Mouse (Mus musculus) fat pad, adult 2 months (tissue): ENCODE measurements at regions not wholly inside any gene's neighbourhood (a gene's known extent, or its start where the extent isn't known, plus 50 kb on each side); places are given as distances from the start of the nearest gene placed in this dataset.

Experiments used
- DNase-seq: peaks from one replicate; pipeline ENCODE4 v3.0.0-alpha.2; 2011; ENCODE audit warnings: low read depth, low spot score; ENCODE audit errors: extremely low read depth

- DNase-seq: no peak
These were observed 175.0 kb upstream of the Lpp start for GRCm38 (mm10) chr16:24218162-24218849.

DNA sequence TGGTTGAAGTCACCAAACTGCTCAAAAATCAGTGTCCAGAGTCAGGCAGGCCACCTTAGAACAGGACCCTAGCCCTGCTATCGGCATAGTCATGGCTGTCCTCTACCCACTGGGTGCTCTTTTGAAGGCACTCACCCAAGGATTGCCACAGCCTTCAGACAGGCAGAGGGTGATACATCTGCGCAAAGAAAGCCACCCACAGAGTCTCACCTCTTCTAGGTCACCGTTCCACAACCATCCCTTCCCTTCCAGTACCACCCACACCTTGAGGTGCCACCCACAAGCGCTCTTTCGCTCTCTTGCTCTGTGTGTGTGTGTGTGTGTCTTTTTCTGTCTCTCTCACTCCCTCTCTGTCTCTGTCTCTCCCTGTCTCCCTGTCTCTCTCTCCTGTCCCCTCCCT, 176.5 kb upstream of the Lpp start:
- DNase-seq: no peak

- DNase-seq: no peak
These were observed 178.0 kb upstream of the Lpp start for GRCm38 (mm10) chr16:24215353-24215752.

GRCm38 (mm10) chr16:24213577-24213976, 179.7 kb upstream of the Lpp start:
- DNase-seq: no peak

- DNase-seq: no peak
These were observed 180.6 kb upstream of the Lpp start for GRCm38 (mm10) chr16:24212702-24213101.

DNA sequence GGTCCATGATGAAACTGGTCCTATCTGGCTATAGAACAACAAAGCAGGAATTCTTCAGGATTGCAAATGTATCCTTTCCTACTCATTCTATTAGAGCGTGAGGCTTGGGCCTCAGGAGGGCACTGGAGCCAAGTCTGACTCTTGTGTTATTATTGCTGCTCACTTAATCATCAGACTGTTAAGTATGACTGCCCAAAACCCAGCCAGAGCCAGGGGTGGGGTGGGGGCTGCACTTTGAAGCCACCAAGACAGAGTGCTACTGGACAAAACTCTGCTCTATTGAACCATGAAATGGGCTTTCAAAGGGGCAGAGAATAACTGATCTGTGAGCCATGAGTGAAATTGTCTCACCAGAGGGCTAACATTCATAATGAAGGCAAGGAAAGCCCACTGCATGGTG, 181.7 kb upstream of the Lpp start:
- DNase-seq: no peak

- no peak for DNase-seq
These were observed 184.4 kb upstream of the Lpp start for GRCm38 (mm10) chr16:24208876-24209275.

DNA sequence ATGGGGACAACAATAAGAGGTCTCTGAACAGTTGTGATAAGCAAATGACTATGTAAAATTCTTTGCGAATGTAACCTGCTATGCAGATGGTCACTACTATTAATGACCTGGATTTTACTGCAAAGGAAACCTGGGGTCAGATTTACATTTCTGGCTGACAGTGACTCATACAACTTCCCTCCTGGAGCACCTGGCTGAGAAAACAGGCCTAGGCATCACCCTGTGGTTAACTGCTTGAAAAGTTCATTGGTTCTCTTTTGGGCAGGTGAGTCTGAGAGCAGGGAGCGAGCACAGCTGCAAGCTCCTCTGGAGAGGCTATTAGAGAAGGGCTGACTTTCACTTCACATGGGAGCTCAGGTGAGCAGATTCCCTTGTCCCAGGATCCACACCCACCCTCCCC, 185.2 kb upstream of the Lpp start:
- no peak for DNase-seq

DNA sequence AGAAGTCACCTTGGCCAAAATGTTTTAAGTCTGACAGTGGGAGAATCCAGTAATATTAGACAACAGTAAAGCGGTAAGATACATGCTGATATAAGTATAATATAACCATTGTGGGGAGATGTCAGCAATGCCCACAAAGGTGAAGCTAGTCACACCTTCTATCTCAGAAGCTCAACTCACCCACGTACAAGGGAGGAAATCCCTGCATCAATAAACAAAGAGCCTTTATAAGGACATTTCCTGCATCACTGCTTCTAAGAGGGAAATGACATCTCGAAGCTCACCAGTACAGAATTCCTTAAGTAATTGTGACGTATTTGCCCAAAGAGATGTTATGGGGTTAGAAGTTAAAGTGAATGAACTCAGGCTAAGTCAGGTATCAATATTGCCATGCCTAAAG, 186.3 kb upstream of the Lpp start:
- DNase-seq: no peak

GRCm38 (mm10) chr16:24206461-24206861, 186.8 kb upstream of the Lpp start:
- DNase-seq: no peak

- DNase-seq: no peak
These were observed 187.7 kb upstream of the Lpp start for GRCm38 (mm10) chr16:24205594-24205993.

DNA sequence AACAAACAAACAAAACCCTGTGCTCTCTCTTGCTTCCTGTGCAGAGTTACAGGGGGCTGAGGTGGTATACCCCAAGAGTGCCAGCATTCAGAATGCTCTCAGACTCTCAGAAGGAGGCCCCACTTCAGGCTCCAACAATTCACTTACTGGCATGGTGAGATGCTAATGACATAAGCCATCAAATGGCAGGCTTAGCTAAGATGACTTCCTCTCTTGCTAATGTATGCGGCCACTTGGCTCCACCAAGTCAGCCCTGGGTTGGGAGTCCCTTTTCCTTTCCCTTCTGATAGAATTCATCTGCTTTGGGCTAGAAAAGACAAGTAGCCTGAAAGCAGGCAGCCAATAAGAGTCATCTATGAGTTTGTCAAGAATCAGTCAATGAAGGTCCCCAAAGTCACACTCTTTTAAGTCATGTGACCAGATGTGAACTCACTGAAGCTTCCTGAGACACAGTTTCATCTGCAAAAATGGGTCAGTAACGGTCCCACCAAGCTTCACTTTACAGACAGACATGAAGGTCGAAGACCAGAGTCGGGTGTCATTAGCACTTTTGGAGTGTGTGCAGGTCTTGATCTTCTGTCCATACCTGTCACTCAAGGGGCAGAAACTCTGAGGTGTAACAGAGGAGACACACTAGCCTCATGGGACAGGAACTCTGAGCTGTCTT, 189.1 kb upstream of the Lpp start:
- no peak for DNase-seq

GRCm38 (mm10) chr16:24202653-24203052, 190.7 kb upstream of the Lpp start:
- no peak for DNase-seq

- DNase-seq: no peak
These were observed 191.9 kb upstream of the Lpp start for GRCm38 (mm10) chr16:24201455-24201854.

DNA sequence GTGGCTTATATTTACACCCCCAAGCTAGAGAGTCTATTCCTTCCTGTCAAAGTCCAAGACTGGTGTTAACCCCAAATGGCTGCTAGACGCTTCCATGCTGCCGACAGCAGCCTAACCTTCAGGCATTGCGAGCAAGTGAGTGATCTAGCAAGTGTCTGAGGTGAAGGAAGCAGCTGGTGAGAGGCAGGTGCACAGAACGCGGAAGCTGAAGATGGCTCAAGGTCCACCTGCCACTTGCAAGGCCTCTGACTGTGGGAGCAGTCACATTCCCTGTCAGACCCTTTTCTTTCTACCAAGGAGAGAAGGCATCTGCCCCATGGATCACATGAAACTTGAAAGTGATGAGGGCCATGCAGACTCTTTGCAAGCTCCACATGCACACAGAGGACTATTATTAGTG, 193.1 kb upstream of the Lpp start:
- DNase-seq: no peak

DNA sequence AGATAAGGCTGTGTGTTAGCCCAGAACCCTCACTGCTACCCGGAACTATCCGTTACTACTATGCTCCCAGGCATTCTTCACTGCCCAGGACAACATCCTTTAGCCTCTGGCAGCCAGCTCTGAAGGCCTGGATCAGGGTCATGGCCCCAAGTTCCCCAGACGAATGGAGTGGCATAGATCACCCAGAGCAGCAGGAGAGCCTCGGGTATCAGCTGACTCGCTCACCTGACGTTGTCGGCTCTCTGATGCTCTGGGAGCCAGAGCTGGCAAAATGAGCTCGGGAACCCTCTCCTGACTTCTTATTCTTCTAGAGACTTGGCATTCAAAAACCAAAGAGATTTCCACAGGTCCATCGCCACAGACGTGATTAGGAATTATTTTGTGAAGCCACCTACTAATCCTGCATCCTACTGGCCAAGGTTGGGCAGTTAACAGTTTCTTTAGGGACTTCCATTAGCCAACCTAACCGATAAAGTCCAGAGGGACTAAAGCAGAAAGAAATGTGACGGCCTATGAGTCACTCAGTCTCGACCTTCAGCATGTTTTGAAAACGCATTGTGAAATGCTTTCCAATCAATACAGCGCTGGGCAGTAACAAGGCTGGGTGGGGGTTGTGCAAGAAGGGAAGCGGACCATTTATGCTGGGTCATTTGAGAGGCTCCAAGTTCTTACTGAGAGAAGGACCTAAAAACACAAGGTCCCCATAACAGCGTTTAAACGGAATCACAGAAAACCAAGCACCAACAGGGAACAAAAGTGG, 193.7 kb upstream of the Lpp start:
- DNase-seq: no peak

DNA sequence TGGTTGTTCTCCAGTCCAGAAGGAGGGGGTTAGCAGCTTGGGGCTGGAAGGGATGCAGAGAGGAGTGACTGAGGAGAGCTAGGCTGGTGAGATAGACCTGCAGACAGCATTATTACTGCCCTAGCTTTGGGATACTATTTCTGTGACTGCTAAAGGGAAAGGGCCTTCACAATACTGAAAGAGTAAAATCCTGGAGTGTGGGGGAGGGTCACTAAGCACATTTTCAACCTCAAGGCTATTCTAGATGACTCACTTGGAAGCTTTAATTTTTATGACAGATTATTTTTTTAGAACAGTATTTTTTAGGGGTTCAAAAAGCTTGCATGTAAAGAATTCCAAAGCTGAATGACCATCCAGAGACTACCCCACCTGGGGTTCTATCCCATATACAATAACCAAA, 195.0 kb upstream of the Lpp start:
- DNase-seq: no peak

DNA sequence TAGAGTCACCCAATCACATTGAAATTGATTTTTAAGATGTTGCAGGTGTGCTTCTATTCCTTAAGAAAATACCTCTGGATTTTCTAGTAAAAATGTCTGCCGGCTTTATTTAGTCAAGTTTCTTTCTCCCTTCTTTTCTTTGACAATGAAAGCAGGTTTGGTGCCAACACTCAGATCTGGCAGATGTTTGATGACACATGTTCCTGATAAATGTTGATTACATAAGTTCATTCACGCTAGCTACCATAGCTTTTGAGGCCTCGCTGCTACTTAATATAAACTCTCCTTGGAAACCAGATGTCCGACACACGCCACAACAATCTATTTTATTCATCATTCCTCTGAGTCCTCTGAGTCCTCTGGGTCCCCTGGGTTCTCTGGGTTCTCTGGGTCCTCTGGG, 195.7 kb upstream of the Lpp start:
- DNase-seq: no peak

- DNase-seq: no peak
These were observed 199.4 kb upstream of the Lpp start for GRCm38 (mm10) chr16:24193945-24194344.

- no peak for DNase-seq
These were observed 199.9 kb upstream of the Lpp start for GRCm38 (mm10) chr16:24193251-24193873.

- DNase-seq: no peak
These were observed 201.3 kb upstream of the Lpp start for GRCm38 (mm10) chr16:24192013-24192412.

DNA sequence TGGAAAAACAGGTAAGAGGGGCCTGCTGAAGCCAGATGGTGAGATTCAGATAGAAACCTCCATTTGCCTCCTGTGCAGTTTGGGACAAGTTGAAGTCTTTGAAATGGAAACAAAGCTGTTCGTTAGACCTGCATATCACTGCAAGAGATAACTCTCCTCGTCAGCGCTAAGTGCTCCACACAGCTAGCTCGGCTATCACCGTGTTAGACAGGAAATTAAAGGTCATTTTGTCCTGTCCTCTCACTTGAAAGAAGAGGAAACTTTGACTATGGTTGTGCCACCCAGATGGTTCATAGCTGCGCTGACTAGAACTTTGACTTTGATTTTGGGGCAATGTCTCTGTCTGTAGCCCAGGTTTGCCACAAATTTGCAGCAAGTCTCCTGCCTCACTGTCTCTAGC, 198.5 kb upstream of the Bcl6 start:
- DNase-seq: no peak
